Mouse (Mus musculus) myocyte (in vitro differentiated cells): ENCODE measurements around the gene Sprr2e. TPM values are rescaled to one million over a fixed set of nuclear protein-coding genes. Genes with fewer than 3 reads are reported as not detected.

Source experiments
- H3K27me3 ChIP-seq: one replicate; pipeline ENCODE4 v1.6.1; 2011; ENCODE audit not compliant: control insufficient read depth, insufficient read depth, insufficient read length
- H3K36me3 ChIP-seq: one replicate; pipeline ENCODE4 v1.6.1; 2011; ENCODE audit not compliant: control insufficient read depth, insufficient read depth
- H3K4me2 ChIP-seq: one replicate; pipeline ENCODE4 v1.6.1; 2011; ENCODE audit warnings: low read depth, control low read depth
- H3K4me3 ChIP-seq: one replicate; pipeline ENCODE4 v1.5.1; 2011; ENCODE audit warnings: mild to moderate bottlenecking, control low read depth, moderate library complexity
- H3K79me2 ChIP-seq: one replicate; pipeline ENCODE4 v1.6.1; 2011; ENCODE audit not compliant: control insufficient read depth, insufficient read depth
- H3ac ChIP-seq: one replicate; pipeline ENCODE4 v1.6.1; 2011; ENCODE audit not compliant: control insufficient read depth, insufficient read length
- CEBPB ChIP-seq: IDR thresholded peaks from 2 replicates; pipeline ENCODE4 v1.6.1; 2011; ENCODE audit warnings: mild to moderate bottlenecking, moderate library complexity; ENCODE audit not compliant: poor library complexity, insufficient read depth, severe bottlenecking
- E2F4 ChIP-seq: IDR thresholded peaks from one replicate; pipeline ENCODE4 v1.6.1; 2011; ENCODE audit warnings: mild to moderate bottlenecking, control low read depth, moderate library complexity; ENCODE audit not compliant: insufficient read depth
- MAX ChIP-seq: IDR thresholded peaks from one replicate; pipeline ENCODE4 v1.6.1; 2011; ENCODE audit warnings: low read depth, mild to moderate bottlenecking, control low read depth
- MYOD1 ChIP-seq, 3 experiments: IDR thresholded peaks; one replicate each; pipeline ENCODE4 v1.6.1; 2011; ENCODE audit warnings: control low read depth in 2 of 3, low read depth in 2 of 3, mild to moderate bottlenecking in 2 of 3, moderate library complexity in 1 of 3; ENCODE audit not compliant: insufficient read length in 2 of 3, control insufficient read depth in 1 of 3
- MYOG ChIP-seq, 3 experiments: IDR thresholded peaks; one replicate each; pipeline ENCODE4 v1.6.1; 2011; ENCODE audit warnings: control low read depth in 2 of 3, low read depth in 2 of 3, mild to moderate bottlenecking in 2 of 3; ENCODE audit not compliant: insufficient read length in 2 of 3, control insufficient read depth in 1 of 3, insufficient read depth in 1 of 3
- POLR2A ChIP-seq: IDR thresholded peaks from one replicate; pipeline ENCODE4 v1.6.1; 2011; ENCODE audit warnings: low read depth, mild to moderate bottlenecking, control low read depth, moderate library complexity; ENCODE audit not compliant: insufficient read length
- POLR2AphosphoS2 ChIP-seq: IDR thresholded peaks from one replicate; pipeline ENCODE4 v1.6.1; 2011; ENCODE audit warnings: low read depth, control low read depth; ENCODE audit not compliant: insufficient read length
- REST ChIP-seq: IDR thresholded peaks from one replicate; pipeline ENCODE4 v1.6.1; 2011; ENCODE audit warnings: mild to moderate bottlenecking, control low read depth, moderate library complexity; ENCODE audit not compliant: insufficient read depth, insufficient read length
- SRF ChIP-seq: IDR thresholded peaks from one replicate; pipeline ENCODE4 v1.6.1; 2011; ENCODE audit warnings: low read depth; ENCODE audit not compliant: control insufficient read depth, insufficient read length
- TCF12 ChIP-seq: IDR thresholded peaks from one replicate; pipeline ENCODE4 v1.6.1; 2011; ENCODE audit warnings: mild to moderate bottlenecking, control low read depth; ENCODE audit not compliant: poor library complexity, insufficient read depth, severe bottlenecking
- TCF3 ChIP-seq: IDR thresholded peaks from one replicate; pipeline ENCODE4 v1.6.1; 2011; ENCODE audit warnings: low read depth, control low read depth; ENCODE audit not compliant: insufficient read length
- USF1 ChIP-seq: IDR thresholded peaks from one replicate; pipeline ENCODE4 v1.6.1; 2011; ENCODE audit warnings: low read depth, mild to moderate bottlenecking, control low read depth, moderate library complexity
- polyA plus RNA-seq: library from polyadenylated mRNA; unstranded; fragments of >200 nt; fragmentation: generic; extraction: Trizol; gene quantifications from one replicate; pipeline ENCODE4 v1.2.1, GENCODE M21; 2012; ENCODE audit warnings: missing spikeins

The Sprr2e gene
- polyA plus RNA-seq, 1 experiment, result not detected

DNA sequence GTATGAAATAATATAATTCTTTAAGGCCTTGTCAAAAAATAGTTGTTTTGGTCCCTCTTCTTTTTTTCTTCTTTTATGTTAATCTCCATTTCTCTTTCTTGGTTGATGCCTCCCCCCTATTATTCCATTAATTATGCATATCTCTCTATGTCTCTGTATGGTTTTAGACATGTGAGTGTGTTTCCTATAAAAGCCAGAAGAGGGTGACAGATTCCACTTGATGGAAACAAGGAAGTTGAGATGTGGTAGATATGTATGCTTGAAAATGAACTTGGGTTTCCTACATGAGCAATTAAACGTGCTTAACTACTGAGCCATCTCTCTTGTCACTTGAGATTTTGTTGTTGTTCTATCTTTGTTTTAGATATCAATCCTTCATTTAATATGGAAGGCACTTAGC lies 42.4 kb downstream of the Sprr2e start:
- H3K36me3 ChIP-seq, result no peaks in the 10 kb centered on the region
- no peak overlapping the region for H3K4me3 ChIP-seq
- H3ac ChIP-seq, result no peak overlapping the region
- H3K27me3 ChIP-seq, result no peaks in the 10 kb centered on the region
- TF ChIP-seq CEBPB (no peak), SRF (no peak), MAX (no peak), E2F4 (no peak), TCF3 (no peak), USF1 (no peak), POLR2AphosphoS2 (no peak), REST (no peak), TCF12 (no peak), MYOG (IDR thresholded peaks at IDR 0.05; ENCODE audit: control insufficient read depth in 1 of 3, insufficient read depth in 1 of 3, insufficient read length in 2 of 3, low read depth in 2 of 3) (no peak), MYOD1 (IDR thresholded peaks at IDR 0.05; ENCODE audit: control insufficient read depth in 1 of 3, insufficient read length in 2 of 3, low read depth in 2 of 3) (no peak), POLR2A (no peak)
- H3K4me2 ChIP-seq, result no peak overlapping the region
- H3K79me2 ChIP-seq, result no peaks in the 10 kb centered on the region

Other genes with a start within 250 kb of the Sprr2e start
- 0.40 TPM for gene Prr9, start 228.2 kb upstream of the Sprr2e start, polyA plus RNA-seq
- gene Lelp1, start 209.4 kb upstream of the Sprr2e start, polyA plus RNA-seq, result not detected
- gene Sprr2a1, start 136.3 kb upstream of the Sprr2e start, polyA plus RNA-seq, result not detected
- gene Sprr2a2, start 136.2 kb upstream of the Sprr2e start, polyA plus RNA-seq, result 2.1 TPM
- 0.25 TPM for gene Sprr2a3, start 66.7 kb upstream of the Sprr2e start, polyA plus RNA-seq
- gene Sprr2b, start 35.5 kb upstream of the Sprr2e start, polyA plus RNA-seq, result 0.06 TPM
- gene Sprr2d, start 13.0 kb upstream of the Sprr2e start, polyA plus RNA-seq, result not detected
- gene Sprr2f, start 13.0 kb downstream of the Sprr2e start, polyA plus RNA-seq, result not detected
- gene Sprr2h, start 33.5 kb downstream of the Sprr2e start, polyA plus RNA-seq, result 0.06 TPM
- gene Sprr2i, start 55.8 kb downstream of the Sprr2e start, polyA plus RNA-seq, result not detected
- gene Sprr2j-ps, start 65.9 kb downstream of the Sprr2e start, polyA plus RNA-seq, result not detected
- gene Gm9774, start 77.3 kb downstream of the Sprr2e start, polyA plus RNA-seq, result 13.6 TPM
- gene Sprr2k, start 80.4 kb downstream of the Sprr2e start, polyA plus RNA-seq, result 2.8 TPM
- gene Sprr1b, start 86.6 kb downstream of the Sprr2e start, polyA plus RNA-seq, result 0.05 TPM
- not detected for gene Sprr3, start 106.6 kb downstream of the Sprr2e start, polyA plus RNA-seq
- gene Sprr1a, start 133.8 kb downstream of the Sprr2e start, polyA plus RNA-seq, result 9.2 TPM
- gene Sprr4, start 148.3 kb downstream of the Sprr2e start, polyA plus RNA-seq, result not detected
- not detected for gene 2310046K23Rik, start 182.4 kb downstream of the Sprr2e start, polyA plus RNA-seq
- gene Ivl, start 221.6 kb downstream of the Sprr2e start, polyA plus RNA-seq, result not detected
- not detected for gene Smcp, start 236.9 kb downstream of the Sprr2e start, polyA plus RNA-seq